Mouse (Mus musculus) spleen, adult 2 months (tissue): ENCODE results near the gene Ubac2. TPM values are rescaled to one million over a fixed set of nuclear protein-coding genes. Genes with fewer than 3 reads are reported as not detected.
A peak's percentile ranks its signal among the peaks of the same experiment; 100 is the strongest.
"Not testable (repeated sequence)": the region's sequence is repeated elsewhere in the genome, so short reads cannot be mapped to it uniquely, and the experiment has no call there.

ENCODE experiments used
- DNase-seq, 2 experiments: peaks; one replicate each; pipeline versions ENCODE4 v3.0.0 to v3.0.0-alpha.2; 2012 to 2021; ENCODE audit warnings: low spot score in 2 of 2, low read depth in 1 of 2
- H3K27ac ChIP-seq: fragments of 200-500 bp; 2 replicates; pipeline ENCODE4 v1.5.1; 2012; ENCODE audit warnings: low read length, inconsistent platforms; ENCODE audit not compliant: insufficient read depth
- H3K27me3 ChIP-seq: fragments of 200-500 bp; 2 replicates; pipeline ENCODE4 v1.6.1; 2012; ENCODE audit warnings: mild to moderate bottlenecking, moderate library complexity, low read length, inconsistent platforms; ENCODE audit not compliant: control insufficient read depth, insufficient read depth
- H3K36me3 ChIP-seq: fragments of 200-500 bp; 2 replicates; pipeline ENCODE4 v1.6.1; 2012; ENCODE audit warnings: mild to moderate bottlenecking, low read length, inconsistent platforms; ENCODE audit not compliant: control insufficient read depth, insufficient read depth
- H3K4me1 ChIP-seq: fragments of 200-500 bp; 2 replicates; pipeline ENCODE4 v1.6.1; 2011; ENCODE audit warnings: inconsistent platforms; ENCODE audit not compliant: control insufficient read depth, insufficient read depth, insufficient read length
- H3K4me3 ChIP-seq: fragments of 200-500 bp; 2 replicates; pipeline ENCODE4 v1.5.1; 2011; ENCODE audit warnings: mild to moderate bottlenecking, inconsistent platforms; ENCODE audit not compliant: insufficient read depth, insufficient read length; ENCODE audit errors: extremely low read depth
- CTCF ChIP-seq: fragments of 200-500 bp; IDR thresholded peaks from 2 replicates; pipeline ENCODE4 v1.5.1; 2011; ENCODE audit warnings: mild to moderate bottlenecking, inconsistent platforms; ENCODE audit not compliant: insufficient read depth, insufficient read length, insufficient replicate concordance; ENCODE audit errors: extremely low read depth
- POLR2A ChIP-seq: fragments of 200-500 bp; IDR thresholded peaks from 2 replicates; pipeline ENCODE4 v1.6.1; 2011; ENCODE audit warnings: low read depth, low read length, inconsistent platforms
- WGBS: fragments of 180-500 bp; shearing (Covaris S2); methylation state at CpG from one replicate; pipeline ENCODE4 v1.1.7; 2018; 5-methylcytosine and 5-hydroxymethylcytosine counted together
- polyA plus RNA-seq: library from polyadenylated mRNA; depleted of rRNA; stranded (reverse); fragments of >200 nt; gene quantifications from 2 replicates; pipeline ENCODE4 v1.2.3, GENCODE M21; 2012

The Ubac2 gene
- polyA plus RNA-seq, 1 experiment: 45.3 TPM

- no peak for DNase-seq
- no peak for TF ChIP-seq POLR2A
- no peak for TF ChIP-seq CTCF
- no peak overlapping the region for H3K27ac ChIP-seq
- H3K4me3 ChIP-seq: no peak overlapping the region
- no peaks in the 10 kb centered on the region for H3K36me3 ChIP-seq
- WGBS: 91% methylated on average over 1 of the region's 1 CpGs
- H3K4me1 ChIP-seq: no peaks in the 10 kb centered on the region; the same call in 1 of the 2 replicates
- no peaks in the 10 kb centered on the region for H3K27me3 ChIP-seq
Measured at GRCm38 (mm10) chr14:121851231-121851630, 27.2 kb upstream of the Ubac2 start.

DNA sequence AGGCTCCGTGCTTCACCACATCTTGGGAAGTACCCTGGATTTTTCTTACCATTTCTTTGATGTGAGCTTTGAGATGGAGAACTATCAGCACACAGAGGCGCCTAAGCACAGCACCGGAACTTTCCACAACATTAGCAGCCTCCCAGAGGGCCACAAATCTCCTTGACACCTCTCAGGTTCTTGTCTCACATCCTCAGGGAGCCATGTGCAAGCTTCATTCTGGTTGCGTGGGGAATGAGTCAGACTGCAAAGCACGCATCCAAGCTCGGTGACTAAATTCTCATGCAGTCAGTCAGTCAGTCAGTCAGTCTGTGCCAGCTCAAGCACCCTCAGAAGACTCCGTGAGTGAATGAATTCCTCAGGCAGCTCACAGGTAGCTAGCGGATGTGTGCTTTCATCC lies 25.9 kb upstream of the Ubac2 start:
- no peaks in the 10 kb centered on the region for H3K36me3 ChIP-seq
- no peak for TF ChIP-seq CTCF
- no peak for TF ChIP-seq POLR2A

DNA sequence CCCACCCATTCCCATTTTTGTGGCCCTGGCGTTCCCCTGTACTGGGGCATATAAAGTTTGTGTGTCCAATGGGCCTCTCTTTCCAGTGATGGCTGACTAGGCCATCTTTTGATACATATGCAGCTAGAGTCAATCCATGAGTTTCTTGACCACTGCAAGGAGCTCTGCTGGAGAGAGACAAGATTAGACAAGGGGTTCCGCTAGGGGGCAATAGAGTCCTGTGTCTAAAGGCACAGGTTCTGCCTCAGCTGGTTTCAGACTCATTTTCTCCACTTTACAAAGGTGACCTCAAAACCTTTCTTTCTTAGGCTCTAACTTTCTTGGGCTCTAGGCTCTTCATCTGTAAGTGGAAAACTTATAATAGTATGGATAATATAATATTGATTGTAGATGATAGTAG lies 13.3 kb upstream of the Ubac2 start:
- peak; percentile 73; the same call in 1 of the 2 replicates for TF ChIP-seq CTCF
- H3K4me3 ChIP-seq, H3K27me3 ChIP-seq, H3K4me1 ChIP-seq, H3K36me3 ChIP-seq, H3K27ac ChIP-seq: not testable (repeated sequence)
- DNase-seq: peak; percentile 72 to 80
- 12% methylated on average over 2 of the region's 2 CpGs for WGBS

More for the DNA sequence above, 25.9 kb upstream of the Ubac2 start:
- Histone ChIP-seq H3K4me3 (no peak overlapping the region), H3K4me1 (no peaks in the 10 kb centered on the region), H3K27ac (no peak overlapping the region), H3K27me3 (no peaks in the 10 kb centered on the region)
- no peak for DNase-seq
- 86% methylated on average over 8 of the region's 8 CpGs for WGBS

DNA sequence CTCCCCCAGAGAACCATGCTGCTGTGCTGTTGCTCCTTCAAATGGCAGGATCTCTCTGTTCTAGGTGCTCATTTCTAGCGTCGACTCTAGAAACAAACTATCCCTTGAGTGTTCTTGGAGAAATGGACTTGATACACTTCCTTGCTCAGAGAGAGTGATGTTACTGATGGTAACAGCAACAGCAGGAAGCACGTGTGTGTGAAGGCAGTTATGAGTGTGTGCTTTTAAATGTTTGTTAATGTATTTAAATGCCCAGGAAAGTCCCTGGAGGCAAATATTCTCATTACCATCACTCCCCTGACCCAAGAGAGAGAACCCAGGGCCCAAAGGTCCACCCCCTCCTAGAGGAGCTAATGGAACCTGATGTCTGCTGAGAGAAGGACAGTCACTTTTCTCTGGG lies 11.8 kb upstream of the Ubac2 start:
- no peak overlapping the region for H3K27ac ChIP-seq
- 69% methylated on average over 3 of the region's 3 CpGs for WGBS
- H3K36me3 ChIP-seq: no peaks in the 10 kb centered on the region
- TF ChIP-seq POLR2A (no peak), CTCF (no peak)
- DNase-seq: no peak
- peaks cover 4% of the 10 kb centered on the region; the same call in 1 of the 2 replicates for H3K4me1 ChIP-seq
- H3K27me3 ChIP-seq: no peaks in the 10 kb centered on the region
- no peak overlapping the region for H3K4me3 ChIP-seq

GRCm38 (mm10) chr14:121869111-121869510 lies 9.3 kb upstream of the Ubac2 start:
- WGBS: 93% methylated on average over 1 of the region's 1 CpGs
- H3K36me3 ChIP-seq: no peaks in the 10 kb centered on the region
- no peaks in the 10 kb centered on the region for H3K27me3 ChIP-seq
- peaks cover 11% of the 10 kb centered on the region for H3K4me1 ChIP-seq
- H3K27ac ChIP-seq: no peak overlapping the region
- TF ChIP-seq POLR2A (no peak), CTCF (no peak)
- DNase-seq: no peak
- no peak overlapping the region for H3K4me3 ChIP-seq

GRCm38 (mm10) chr14:121872760-121873159 lies 5.7 kb upstream of the Ubac2 start:
- no peaks in the 10 kb centered on the region for H3K36me3 ChIP-seq
- DNase-seq: no peak
- peaks cover 18% of the 10 kb centered on the region for H3K4me1 ChIP-seq
- WGBS: 48% methylated on average over 1 of the region's 1 CpGs
- peak overlapping the region; percentile 88 for H3K27ac ChIP-seq
- TF ChIP-seq CTCF (no peak), POLR2A (no peak)
- H3K27me3 ChIP-seq: no peaks in the 10 kb centered on the region
- no peak overlapping the region for H3K4me3 ChIP-seq

DNA sequence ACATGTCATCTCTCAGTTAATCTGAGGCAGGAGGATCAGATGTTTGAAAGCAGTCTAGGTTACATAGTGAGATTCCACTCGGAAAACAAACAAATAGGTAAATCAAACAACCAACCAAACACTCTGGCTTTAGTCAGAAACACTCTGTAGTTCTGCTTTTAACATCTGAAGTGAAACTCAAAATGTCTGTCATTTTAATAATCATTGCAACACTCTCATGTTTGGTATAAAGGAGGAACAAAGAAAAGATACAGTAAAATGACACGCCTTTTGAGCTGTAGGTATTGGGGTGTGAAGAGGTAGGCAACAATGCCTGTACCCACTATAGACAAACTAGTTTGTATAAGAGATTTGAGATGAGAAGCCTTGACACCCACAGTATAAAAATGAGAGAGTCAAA lies 5.2 kb upstream of the Ubac2 start:
- TF ChIP-seq POLR2A (no peak), CTCF (no peak)
- DNase-seq: peak in 1 of 2 experiments; percentile 45
- WGBS: 36% methylated on average over 2 of the region's 2 CpGs
- H3K36me3 ChIP-seq: no peaks in the 10 kb centered on the region
- H3K4me3 ChIP-seq: no peak overlapping the region
- H3K4me1 ChIP-seq: peaks cover 18% of the 10 kb centered on the region
- no peaks in the 10 kb centered on the region for H3K27me3 ChIP-seq
- H3K27ac ChIP-seq: peak overlapping the region; percentile 88
